9 mouse cellular contexts compared by ENCODE assay signal in genomic region chr3:69962187-69962586, GRCm38 (mm10). TPM values are rescaled to one million over a fixed set of nuclear protein-coding genes. Genes with fewer than 3 reads are reported as not detected.
DNase-seq lines count a peak whose midpoint lies in the region; ATAC-seq and TF ChIP-seq lines count a peak whose summit lies in the region.
"Had no signal": no experiment of that assay in that cellular context is flagged by ENCODE, and none has a peak within 500 bp of the region (broad histone marks: within the 10 kb centered on the region; RNA-seq: fewer than 3 reads in every experiment).

No protein-coding gene starts in this region.

- no peak overlapping the region for H3K9ac ChIP-seq in kidney, embryonic 15.5 days
- H3K9ac ChIP-seq in MEL (ENCODE audit: control insufficient read depth, low read depth, low read length, poor library complexity, severe bottlenecking) = no peak overlapping the region
- H3K9ac ChIP-seq in forebrain, postnatal 0 days = no peak overlapping the region
- no peak overlapping the region for H3K9ac ChIP-seq in intestine, embryonic 16.5 days (ENCODE audit: low read depth, low read length)
- H3K9ac ChIP-seq: neural tube, embryonic 13.5 days had no signal

- H3K4me3 ChIP-seq in kidney, embryonic 15.5 days (replicated peaks) = no peak overlapping the region
- no peak overlapping the region for H3K4me3 ChIP-seq in MEL (ENCODE audit: control insufficient read depth in 1 of 2, insufficient read depth in 1 of 2, low read depth in 2 of 2, low read length in 2 of 2)
- no peak overlapping the region for H3K4me3 ChIP-seq in bone marrow macrophage, adult 2 months (ENCODE audit: insufficient read depth, low read length)
- no peak overlapping the region for H3K4me3 ChIP-seq in forebrain, postnatal 0 days (ENCODE audit: low read depth, low read length)
- H3K4me3 ChIP-seq in intestine, embryonic 16.5 days (ENCODE audit: low read length) = no peak overlapping the region
- H3K4me3 ChIP-seq: neural tube, embryonic 13.5 days had no signal

- H3K9me3 ChIP-seq in kidney, embryonic 15.5 days (replicated peaks) = no peaks in the 10 kb centered on the region
- no peaks in the 10 kb centered on the region for H3K9me3 ChIP-seq in MEL (replicated peaks; ENCODE audit: insufficient read depth, low read length)
- H3K9me3 ChIP-seq in forebrain, postnatal 0 days (ENCODE audit: low read length) = no peaks in the 10 kb centered on the region
- H3K9me3 ChIP-seq in intestine, embryonic 16.5 days (ENCODE audit: control insufficient read depth, low read length) = no peaks in the 10 kb centered on the region
- H3K9me3 ChIP-seq: neural tube, embryonic 13.5 days had no signal

- no peak for TF ChIP-seq RAD21 in MEL (IDR thresholded peaks at IDR 0.05; ENCODE audit: low read depth, low read length)

- no peaks in the 10 kb centered on the region for H3K79me2 ChIP-seq in MEL (ENCODE audit: control insufficient read depth, insufficient read depth, low read length, poor library complexity)

- no peaks in the 10 kb centered on the region for H3K27me3 ChIP-seq in kidney, embryonic 15.5 days
- no peaks in the 10 kb centered on the region for H3K27me3 ChIP-seq in MEL (ENCODE audit: control insufficient read depth in 1 of 2, insufficient read depth in 2 of 2, low read length in 2 of 2)
- H3K27me3 ChIP-seq in forebrain, postnatal 0 days (ENCODE audit: insufficient read depth, low read length) = no peaks in the 10 kb centered on the region
- H3K27me3 ChIP-seq in intestine, embryonic 16.5 days (replicated peaks; ENCODE audit: control insufficient read depth, insufficient read depth, low read length) = no peaks in the 10 kb centered on the region
- H3K27me3 ChIP-seq: neural tube, embryonic 13.5 days had no signal

- peak; percentile 3 for DNase-seq in kidney, adult 11 months
- peak; percentile 18 for DNase-seq in MEL (ENCODE audit: low read depth, low spot score)
- DNase-seq in forebrain, postnatal 0 days = no peak
- peak; percentile 51 for DNase-seq in lung, postnatal 36 days

- TF ChIP-seq CTCF in MEL (IDR thresholded peaks at IDR 0.05 in 2 of 3, conservative IDR thresholded peaks at IDR 0.05 in 1 of 3; ENCODE audit: control insufficient read depth in 1 of 3, insufficient read depth in 1 of 3, low read depth in 2 of 3, low read length in 3 of 3, poor library complexity in 1 of 3, severe bottlenecking in 1 of 3) = peak; percentile 32 to 61 (median 37); a peak in 5 of 6 replicates
- peak; percentile 51 for TF ChIP-seq CTCF in bone marrow macrophage, adult 2 months (IDR thresholded peaks at IDR 0.05; ENCODE audit: low read depth, low read length)
- TF ChIP-seq CTCF in forebrain, postnatal 0 days (IDR thresholded peaks at IDR 0.05; ENCODE audit: low read depth) = peak; percentile 50

- no peak for TF ChIP-seq EP300 in MEL (IDR thresholded peaks at IDR 0.05; ENCODE audit: low read depth in 1 of 2, low read length in 2 of 2)

- no peak for ATAC-seq in kidney, embryonic 15.5 days (replicated peaks; ENCODE audit: low FRiP score)
- no peak for ATAC-seq in forebrain, postnatal 0 days
- no peak for ATAC-seq in intestine, embryonic 16.5 days

- TF ChIP-seq POLR2A in MEL (IDR thresholded peaks at IDR 0.05; ENCODE audit: control insufficient read depth in 1 of 2, insufficient read depth in 1 of 2, low read depth in 1 of 2, low read length in 2 of 2, poor library complexity in 1 of 2) = no peak
- TF ChIP-seq POLR2A in bone marrow macrophage, adult 2 months (IDR thresholded peaks at IDR 0.05; ENCODE audit: borderline replicate concordance, low read depth, low read length) = no peak

- no peaks in the 10 kb centered on the region for H3K36me3 ChIP-seq in kidney, embryonic 15.5 days
- no peaks in the 10 kb centered on the region for H3K36me3 ChIP-seq in MEL (ENCODE audit: control insufficient read depth in 1 of 2, insufficient read depth in 2 of 2, low read length in 2 of 2)
- no peaks in the 10 kb centered on the region for H3K36me3 ChIP-seq in forebrain, postnatal 0 days (ENCODE audit: insufficient read depth)
- H3K36me3 ChIP-seq in intestine, embryonic 16.5 days (ENCODE audit: control insufficient read depth, insufficient read depth, low read length) = no peaks in the 10 kb centered on the region
- H3K36me3 ChIP-seq: neural tube, embryonic 13.5 days had no signal

- no peak overlapping the region for H3K4me2 ChIP-seq in kidney, embryonic 15.5 days
- no peak overlapping the region for H3K4me2 ChIP-seq in forebrain, postnatal 0 days (ENCODE audit: low read depth)
- H3K4me2 ChIP-seq in intestine, embryonic 16.5 days (ENCODE audit: low read depth, low read length) = no peak overlapping the region
- H3K4me2 ChIP-seq: neural tube, embryonic 13.5 days had no signal

- H3K27ac ChIP-seq in kidney, embryonic 15.5 days = no peak overlapping the region
- no peak overlapping the region for H3K27ac ChIP-seq in MEL (ENCODE audit: control insufficient read depth, low read depth, low read length)
- no peak overlapping the region for H3K27ac ChIP-seq in bone marrow macrophage, adult 2 months (ENCODE audit: insufficient read depth, low read depth, low read length)
- H3K27ac ChIP-seq in forebrain, postnatal 0 days (ENCODE audit: low read depth, low read length) = no peak overlapping the region
- no peak overlapping the region for H3K27ac ChIP-seq in intestine, embryonic 16.5 days (ENCODE audit: low read length)
- H3K27ac ChIP-seq: neural tube, embryonic 13.5 days had no signal

- WGBS in kidney, embryonic 15.5 days = 64% methylated on average over 5 of the region's 5 CpGs
- 58% methylated on average over 5 of the region's 5 CpGs for WGBS in forebrain, postnatal 0 days
- WGBS in intestine, embryonic 16.5 days = 56% methylated on average over 5 of the region's 5 CpGs

- no peaks in the 10 kb centered on the region for H3K4me1 ChIP-seq in kidney, embryonic 15.5 days
- H3K4me1 ChIP-seq in MEL (ENCODE audit: control insufficient read depth in 1 of 2, insufficient read depth in 2 of 2, low read length in 2 of 2) = no peaks in the 10 kb centered on the region
- no peaks in the 10 kb centered on the region for H3K4me1 ChIP-seq in bone marrow macrophage, adult 2 months (ENCODE audit: control insufficient read depth, insufficient read depth, low read length)
- H3K4me1 ChIP-seq in forebrain, postnatal 0 days (ENCODE audit: insufficient read depth) = no peaks in the 10 kb centered on the region
- no peaks in the 10 kb centered on the region for H3K4me1 ChIP-seq in intestine, embryonic 16.5 days (ENCODE audit: control insufficient read depth, insufficient read depth, low read length)
- H3K4me1 ChIP-seq: neural tube, embryonic 13.5 days had no signal

TF ChIP-seq in MEL, 35 proteins besides CTCF, POLR2A, EP300 and RAD21:
- no peak for TF ChIP-seq ZC3H11A (IDR thresholded peaks at IDR 0.05; ENCODE audit: low read depth, low read length)
- no peak for TF ChIP-seq RCOR1 (IDR thresholded peaks at IDR 0.05; ENCODE audit: low read depth, low read length)
- no peak for TF ChIP-seq ZKSCAN1 (IDR thresholded peaks at IDR 0.05; ENCODE audit: low read depth, low read length)
- no peak for TF ChIP-seq NRF1 (IDR thresholded peaks at IDR 0.05; ENCODE audit: insufficient read depth, low read depth, low read length, poor library complexity, severe bottlenecking)
- no peak for TF ChIP-seq TAL1 (IDR thresholded peaks at IDR 0.05; ENCODE audit: low read length)
- TF ChIP-seq UBTF (IDR thresholded peaks at IDR 0.05; ENCODE audit: borderline replicate concordance, insufficient read depth, low read depth, low read length) = no peak
- no peak for TF ChIP-seq MXI1 (IDR thresholded peaks at IDR 0.05; ENCODE audit: low read depth, low read length)
- no peak for TF ChIP-seq HCFC1 (IDR thresholded peaks at IDR 0.05; ENCODE audit: low read depth, low read length)
- TF ChIP-seq BHLHE40 (IDR thresholded peaks at IDR 0.05; ENCODE audit: borderline replicate concordance, low read depth, low read length) = no peak
- no peak for TF ChIP-seq MAFK (IDR thresholded peaks at IDR 0.05; ENCODE audit: borderline replicate concordance, low read depth, low read length)
- no peak for TF ChIP-seq ELF1 (IDR thresholded peaks at IDR 0.05; ENCODE audit: low read depth, low read length)

RNA-seq across cellular contexts. Expression of gene Otol1, which starts 45.2 kb away (rescaled TPM):
- polyA plus RNA-seq in kidney, embryonic 15.5 days (2015; fragmentation: Nextera tagmentation; extraction: Ambion mirVana) = 0.08 TPM in 1 of 2 replicates, not detected in the other
- total RNA-seq in MEL (2012; rRNA removed) = not detected in 2 replicates
- polyA plus RNA-seq in MEL (2012; ENCODE audit: insufficient read depth in 1 of 2, insufficient read length in 2 of 2, low read depth in 1 of 2, low replicate concordance in 2 of 2, missing spikeins in 1 of 2) = not detected
- not detected in 2 replicates for polyA plus RNA-seq in bone marrow macrophage, adult 2 months (2012; ENCODE audit: insufficient read depth, insufficient read length, missing spikeins)
- not detected in 2 replicates for total RNA-seq in forebrain, postnatal 0 days (2014; rRNA removed)
- not detected in 2 replicates for polyA plus RNA-seq in forebrain, postnatal 0 days (2015; fragmentation: Nextera tagmentation; extraction: Ambion mirVana)
- polyA plus RNA-seq in intestine, embryonic 16.5 days (2015; fragmentation: Nextera tagmentation; extraction: Ambion mirVana) = not detected in 2 replicates
- polyA plus RNA-seq: heart, embryonic 14.5 days had no signal
